Mouse (Mus musculus) hindbrain, embryonic 10.5 days (tissue): Measurements from ENCODE around the gene Dpf2. TPM values are rescaled to one million over a fixed set of nuclear protein-coding genes. Genes with fewer than 3 reads are reported as not detected.

Source experiments
- DNase-seq: peaks from one replicate; pipeline ENCODE4 v3.0.0-alpha.2; 2017; ENCODE audit warnings: low spot score
- H3K27ac ChIP-seq: fragments of 300-500 bp; sonication (generic); 2 replicates; pipeline ENCODE4 v1.5.1; 2016; ENCODE audit warnings: mild to moderate bottlenecking, moderate library complexity
- H3K27me3 ChIP-seq: fragments of 300-500 bp; sonication (generic); 2 replicates; pipeline ENCODE4 v1.6.1; 2016; ENCODE audit warnings: mild to moderate bottlenecking; ENCODE audit not compliant: poor library complexity, insufficient read depth, severe bottlenecking
- H3K36me3 ChIP-seq: fragments of 300-500 bp; sonication (generic); 2 replicates; pipeline ENCODE4 v1.6.1; 2016; ENCODE audit warnings: mild to moderate bottlenecking, moderate library complexity
- H3K4me1 ChIP-seq: fragments of 300-500 bp; sonication (generic); replicated peaks from 2 replicates; pipeline ENCODE4 v1.6.1; 2016; ENCODE audit warnings: mild to moderate bottlenecking
- H3K4me3 ChIP-seq: fragments of 300-500 bp; sonication (generic); 2 replicates; pipeline ENCODE4 v1.5.1; 2016; ENCODE audit warnings: mild to moderate bottlenecking, moderate library complexity
- H3K9me3 ChIP-seq: fragments of 300-500 bp; sonication (generic); 2 replicates; pipeline ENCODE4 v1.6.1; 2016; ENCODE audit warnings: mild to moderate bottlenecking, moderate library complexity
- WGBS: fragments of 180-500 bp; shearing (Covaris S2); methylation state at CpG from one replicate; pipeline ENCODE4 v1.1.7; 2016; 5-methylcytosine and 5-hydroxymethylcytosine counted together
- polyA plus RNA-seq: library from polyadenylated mRNA; unstranded; fragments of >200 nt; fragmentation: Nextera tagmentation; extraction: Ambion mirVana; gene quantifications from 2 replicates; pipeline ENCODE4 v1.2.1, GENCODE M21; 2016

Gene Dpf2
- polyA plus RNA-seq, 1 experiment from 2014 or later: 225 TPM

- H3K4me3 ChIP-seq: no peak overlapping the region
- H3K27ac ChIP-seq: no peak overlapping the region
- no peak for DNase-seq
- H3K36me3 ChIP-seq: no peaks in the 10 kb centered on the region
- H3K27me3 ChIP-seq: peaks cover 16% of the 10 kb centered on the region
- H3K9me3 ChIP-seq: no peaks in the 10 kb centered on the region
- WGBS: 76% methylated on average over 6 of the region's 6 CpGs
- peaks cover 40% of the 10 kb centered on the region for H3K4me1 ChIP-seq
Observed at GRCm38 (mm10) chr19:5928104-5928503, 15.3 kb upstream of the Dpf2 start.

- DNase-seq: no peak
- H3K36me3 ChIP-seq: no peaks in the 10 kb centered on the region
- no peak overlapping the region for H3K27ac ChIP-seq
- H3K27me3 ChIP-seq: peaks cover 21% of the 10 kb centered on the region
- H3K4me1 ChIP-seq: peaks cover 40% of the 10 kb centered on the region
- no peaks in the 10 kb centered on the region for H3K9me3 ChIP-seq
- H3K4me3 ChIP-seq: no peak overlapping the region
- 72% methylated on average over 8 of the region's 8 CpGs for WGBS
Observed at GRCm38 (mm10) chr19:5927532-5927931, 14.7 kb upstream of the Dpf2 start.

GRCm38 (mm10) chr19:5927026-5927425, 14.2 kb upstream of the Dpf2 start:
- Histone ChIP-seq H3K27ac (no peak overlapping the region), H3K27me3 (peaks cover 22% of the 10 kb centered on the region), H3K9me3 (no peaks in the 10 kb centered on the region), H3K4me1 (peaks cover 43% of the 10 kb centered on the region), H3K36me3 (no peaks in the 10 kb centered on the region), H3K4me3 (no peak overlapping the region)
- no peak for DNase-seq
- 75% methylated on average over 11 of the region's 11 CpGs for WGBS

GRCm38 (mm10) chr19:5925311-5925855, 12.6 kb upstream of the Dpf2 start:
- Histone ChIP-seq H3K9me3 (no peaks in the 10 kb centered on the region), H3K27me3 (peaks cover 26% of the 10 kb centered on the region), H3K4me3 (peak overlapping the region; percentile 63), H3K4me1 (peaks cover 49% of the 10 kb centered on the region), H3K36me3 (no peaks in the 10 kb centered on the region), H3K27ac (0 out of 2 replicates have a peak overlapping the region, but pooled peaks have one; percentile 69)
- 37% methylated on average over 11 of the region's 11 CpGs for WGBS
- no peak for DNase-seq

GRCm38 (mm10) chr19:5924713-5925093, 11.9 kb upstream of the Dpf2 start, which contains the start of gene Cdc42ep2:
Gene Cdc42ep2, minus strand, starts transcription at chr19:5924816.
- H3K4me1 ChIP-seq: peaks cover 45% of the 10 kb centered on the region
- peak within 1 kb of the TSS; percentile 69 for H3K27ac ChIP-seq
- 0% methylated on average over 18 of the region's 18 CpGs for WGBS

GRCm38 (mm10) chr19:5923990-5924712, 11.3 kb upstream of the Dpf2 start:
- H3K4me1 ChIP-seq: peaks cover 42% of the 10 kb centered on the region
- peak; percentile 91 for DNase-seq
- H3K36me3 ChIP-seq: no peaks in the 10 kb centered on the region
- no peaks in the 10 kb centered on the region for H3K9me3 ChIP-seq
- peaks cover 26% of the 10 kb centered on the region for H3K27me3 ChIP-seq
- under 1% methylated on average over 38 of the region's 38 CpGs for WGBS
- peak overlapping the region; percentile 69 for H3K27ac ChIP-seq
- peak overlapping the region; percentile 63 for H3K4me3 ChIP-seq

More at GRCm38 (mm10) chr19:5924713-5925093, 11.9 kb upstream of the Dpf2 start, which contains the start of gene Cdc42ep2:
- peaks cover 26% of the 10 kb centered on the region for H3K27me3 ChIP-seq
- H3K9me3 ChIP-seq: no peaks in the 10 kb centered on the region
- peak; percentile 93 for DNase-seq
- H3K4me3 ChIP-seq: peak within 1 kb of the TSS; percentile 63
- H3K36me3 ChIP-seq: no peaks in the 10 kb centered on the region

GRCm38 (mm10) chr19:5922963-5923362, 10.2 kb upstream of the Dpf2 start:
- peaks cover 26% of the 10 kb centered on the region for H3K27me3 ChIP-seq
- H3K4me1 ChIP-seq: peaks cover 36% of the 10 kb centered on the region
- no peak for DNase-seq
- WGBS: 93% methylated on average over 3 of the region's 3 CpGs
- H3K9me3 ChIP-seq: no peaks in the 10 kb centered on the region
- no peak overlapping the region for H3K27ac ChIP-seq
- peaks cover 4% of the 10 kb centered on the region for H3K36me3 ChIP-seq
- H3K4me3 ChIP-seq: no peak overlapping the region

- H3K4me3 ChIP-seq: 0 out of 2 replicates have a peak overlapping the region, but pooled peaks have one; percentile 4
- peaks cover 26% of the 10 kb centered on the region for H3K27me3 ChIP-seq
- DNase-seq: no peak
- H3K36me3 ChIP-seq: peaks cover 10% of the 10 kb centered on the region
- peaks cover 35% of the 10 kb centered on the region for H3K4me1 ChIP-seq
- H3K9me3 ChIP-seq: no peaks in the 10 kb centered on the region
- no peak overlapping the region for H3K27ac ChIP-seq
- 80% methylated on average over 15 of the region's 15 CpGs for WGBS
Observed at GRCm38 (mm10) chr19:5922119-5922942, 9.5 kb upstream of the Dpf2 start.

GRCm38 (mm10) chr19:5921715-5922114, 8.9 kb upstream of the Dpf2 start:
- peaks cover 26% of the 10 kb centered on the region for H3K27me3 ChIP-seq
- no peak overlapping the region for H3K27ac ChIP-seq
- no peak for DNase-seq
- peak overlapping the region; percentile 9; the same call in 1 of the 2 replicates for H3K4me3 ChIP-seq
- 20% methylated on average over 9 of the region's 9 CpGs for WGBS
- no peaks in the 10 kb centered on the region for H3K9me3 ChIP-seq
- peaks cover 16% of the 10 kb centered on the region for H3K36me3 ChIP-seq
- H3K4me1 ChIP-seq: peaks cover 31% of the 10 kb centered on the region

- no peaks in the 10 kb centered on the region for H3K27me3 ChIP-seq
- H3K4me1 ChIP-seq: peaks cover 31% of the 10 kb centered on the region
- no peaks in the 10 kb centered on the region for H3K9me3 ChIP-seq
- under 1% methylated on average over 59 of the region's 59 CpGs for WGBS
- peak overlapping the region; percentile 99 for H3K4me3 ChIP-seq
- peak overlapping the region; percentile 98 for H3K27ac ChIP-seq
- peaks cover 32% of the 10 kb centered on the region for H3K36me3 ChIP-seq
- DNase-seq: peak; percentile 100
Observed at GRCm38 (mm10) chr19:5912103-5913006, 455 bp downstream of the Dpf2 start.

GRCm38 (mm10) chr19:5911430-5912102, 1.2 kb downstream of the Dpf2 start:
- Histone ChIP-seq H3K27ac (peak overlapping the region; percentile 98), H3K36me3 (peaks cover 34% of the 10 kb centered on the region), H3K4me3 (peak overlapping the region; percentile 99), H3K4me1 (peaks cover 31% of the 10 kb centered on the region), H3K27me3 (no peaks in the 10 kb centered on the region), H3K9me3 (no peaks in the 10 kb centered on the region)
- WGBS: 14% methylated on average over 14 of the region's 14 CpGs
- DNase-seq: no peak
